Mouse (Mus musculus) stomach, postnatal 0 days (tissue): ENCODE measurements around the gene Slc52a3. TPM values are rescaled to one million over a fixed set of nuclear protein-coding genes. Genes with fewer than 3 reads are reported as not detected.

Source experiments
- ATAC-seq: fragments of 200-750 bp; cut with Nextera tagmentation; 2 replicates; pipeline ENCODE4 v1.8.0; 2017; ENCODE audit not compliant: low FRiP score, low TSS enrichment
- DNase-seq: peaks from one replicate; pipeline ENCODE4 v3.0.0-alpha.2; 2016; ENCODE audit warnings: low spot score
- H3K27ac ChIP-seq: fragments of 300-500 bp; sonication (generic); replicated peaks from 2 replicates; pipeline ENCODE4 v1.5.1; 2014; ENCODE audit warnings: mild to moderate bottlenecking, control low read depth
- H3K27me3 ChIP-seq: fragments of 300-500 bp; sonication (generic); 2 replicates; pipeline ENCODE4 v1.6.1; 2014; ENCODE audit warnings: low read length; ENCODE audit not compliant: control insufficient read depth, insufficient read depth
- H3K36me3 ChIP-seq: fragments of 300-500 bp; sonication (generic); 2 replicates; pipeline ENCODE4 v1.6.1; 2014; ENCODE audit warnings: low read length, mixed read lengths; ENCODE audit not compliant: control insufficient read depth, insufficient read depth
- H3K4me1 ChIP-seq: fragments of 300-500 bp; sonication (generic); replicated peaks from 2 replicates; pipeline ENCODE4 v1.6.1; 2014; ENCODE audit warnings: antibody characterized with exemption; ENCODE audit not compliant: control insufficient read depth, insufficient read depth
- H3K4me2 ChIP-seq: fragments of 300-500 bp; sonication (generic); replicated peaks from 2 replicates; pipeline ENCODE4 v1.6.1; 2014; ENCODE audit warnings: low read depth, mild to moderate bottlenecking, control low read depth, moderate library complexity
- H3K4me3 ChIP-seq: fragments of 300-500 bp; sonication (generic); 2 replicates; pipeline ENCODE4 v1.5.1; 2014; ENCODE audit warnings: low read depth, low read length, control low read depth
- H3K9ac ChIP-seq: fragments of 300-500 bp; sonication (generic); 2 replicates; pipeline ENCODE4 v1.6.1; 2014; ENCODE audit warnings: mild to moderate bottlenecking, low read length, control low read depth, mixed read lengths
- H3K9me3 ChIP-seq: fragments of 300-500 bp; sonication (generic); 2 replicates; pipeline ENCODE4 v1.6.1; 2016; ENCODE audit warnings: low read length; ENCODE audit not compliant: control insufficient read depth
- CTCF ChIP-seq: IDR thresholded peaks from 2 replicates; pipeline ENCODE4 v1.5.1; 2016; ENCODE audit warnings: antibody characterized with exemption, low read depth, mild to moderate bottlenecking, moderate library complexity
- EP300 ChIP-seq: optimal IDR thresholded peaks from 2 replicates; pipeline ENCODE3; 2016; ENCODE audit warnings: antibody characterized with exemption
- WGBS: fragments of 180-500 bp; shearing (Covaris S2); extraction: QIAGEN DNeasy Blood & Tissue Kit; methylation state at CpG from one replicate; pipeline ENCODE4 v1.1.7; 2014; 5-methylcytosine and 5-hydroxymethylcytosine counted together
- polyA plus RNA-seq: library from polyadenylated mRNA; unstranded; fragments of >200 nt; fragmentation: Nextera tagmentation; extraction: Ambion mirVana; gene quantifications from 2 replicates; pipeline ENCODE4 v1.2.1, GENCODE M21; 2015

Slc52a3 gene
- polyA plus RNA-seq, 1 experiment from 2014 or later: 22.2 TPM

DNA sequence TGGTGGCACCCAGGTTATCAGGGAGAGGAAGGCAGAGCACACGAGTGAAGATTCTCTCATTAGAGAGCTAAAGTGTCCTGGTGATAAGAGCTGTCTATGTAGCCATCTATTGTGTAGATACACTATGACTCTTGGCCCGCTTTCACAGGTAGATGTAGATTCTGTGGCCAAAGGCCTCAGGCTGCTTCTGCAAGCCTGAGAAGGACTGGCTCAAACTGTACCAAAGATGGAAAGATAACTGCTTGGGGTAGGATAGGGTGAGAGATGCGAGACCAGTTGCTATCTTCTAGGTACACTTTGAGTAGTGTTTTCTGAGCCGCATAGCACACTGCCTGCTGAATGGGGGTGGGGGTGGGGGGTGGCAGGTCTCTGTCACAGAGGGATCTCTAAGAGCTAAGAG, 2.6 kb downstream of the Slc52a3 start:
- Histone ChIP-seq H3K4me3 (no peak overlapping the region), H3K4me1 (0 out of 2 replicates have a peak, but pooled peaks cover 2% of the 10 kb centered on the region), H3K36me3 (no peaks in the 10 kb centered on the region), H3K9me3 (no peaks in the 10 kb centered on the region), H3K4me2 (no peak overlapping the region), H3K9ac (no peak overlapping the region), H3K27me3 (no peaks in the 10 kb centered on the region), H3K27ac (no peak overlapping the region)
- DNase-seq (no peak), ATAC-seq (no peak)
- TF ChIP-seq EP300 (no peak), CTCF (no peak)
- WGBS: 80% methylated on average over 4 of the region's 4 CpGs

DNA sequence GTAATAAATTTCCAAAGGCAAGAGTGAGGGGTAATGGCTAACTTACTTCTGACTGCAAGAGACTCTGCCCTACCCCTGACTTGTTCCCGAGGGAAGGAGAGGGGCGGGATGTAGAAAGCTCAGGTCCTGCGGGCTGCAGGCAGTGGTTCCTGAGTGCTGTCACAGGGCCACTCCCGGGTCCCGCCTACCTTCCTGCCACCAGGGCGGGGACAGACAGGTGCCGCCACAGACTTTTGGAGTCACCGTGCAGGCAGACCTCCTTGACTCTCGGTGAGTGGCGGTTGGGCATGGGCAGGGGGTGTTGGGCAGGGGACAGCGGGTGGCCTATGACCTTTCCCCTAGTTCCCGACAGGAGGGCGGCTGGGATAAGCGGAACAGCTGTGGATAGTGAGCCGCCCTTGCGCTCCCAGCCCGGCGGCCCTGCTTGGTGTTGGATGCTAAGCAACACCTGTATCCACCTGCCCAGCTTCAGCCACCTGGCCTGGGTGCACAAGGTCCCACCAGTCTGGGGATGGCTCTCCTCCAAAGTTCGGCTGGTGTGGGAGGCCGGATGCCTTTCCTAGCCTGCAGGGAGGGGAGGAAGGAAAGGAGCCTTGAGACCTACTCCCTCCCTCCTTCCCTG, 3.5 kb downstream of the Slc52a3 start:
- WGBS: 11% methylated on average over 20 of the region's 20 CpGs
- peak overlapping the region; percentile 47 for H3K4me2 ChIP-seq
- peak; percentile 54 for ATAC-seq
- no peaks in the 10 kb centered on the region for H3K36me3 ChIP-seq
- TF ChIP-seq CTCF: peak; percentile 22; the same call in 1 of the 2 replicates
- TF ChIP-seq EP300: no peak
- H3K4me1 ChIP-seq: 0 out of 2 replicates have a peak, but pooled peaks cover 2% of the 10 kb centered on the region
- H3K27ac ChIP-seq: no peak overlapping the region
- peak overlapping the region; percentile 25 for H3K4me3 ChIP-seq
- 0 out of 2 replicates have a peak overlapping the region, but pooled peaks have one; percentile 13 for H3K9ac ChIP-seq
- H3K27me3 ChIP-seq: no peaks in the 10 kb centered on the region
- H3K9me3 ChIP-seq: no peaks in the 10 kb centered on the region
- peak; percentile 82 for DNase-seq

DNA sequence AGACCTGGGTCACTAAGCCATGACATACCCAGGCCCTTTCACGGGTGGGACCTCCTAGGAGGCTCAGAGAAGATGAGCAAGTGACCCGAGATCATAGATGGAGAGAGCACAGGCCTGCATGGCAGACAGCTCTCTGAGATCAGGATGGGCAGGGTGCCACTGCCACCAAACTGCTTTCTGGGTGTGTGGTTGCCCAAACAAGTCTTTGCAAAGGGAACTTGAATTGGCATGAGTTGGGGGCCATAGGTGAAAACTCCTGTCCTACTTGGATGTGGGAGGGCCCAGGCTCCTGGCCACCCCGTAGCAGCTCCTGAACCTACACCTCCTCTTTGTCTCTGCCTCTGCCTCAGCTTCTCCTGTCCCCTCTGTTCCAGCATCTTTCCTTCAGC, 4.0 kb downstream of the Slc52a3 start:
- no peaks in the 10 kb centered on the region for H3K27me3 ChIP-seq
- H3K4me2 ChIP-seq: peak overlapping the region; percentile 47
- H3K4me1 ChIP-seq: no peaks in the 10 kb centered on the region
- no peak overlapping the region for H3K27ac ChIP-seq
- no peaks in the 10 kb centered on the region for H3K9me3 ChIP-seq
- H3K36me3 ChIP-seq: no peaks in the 10 kb centered on the region
- TF ChIP-seq CTCF (no peak), EP300 (no peak)
- 51% methylated on average over 3 of the region's 3 CpGs for WGBS
- 0 out of 2 replicates have a peak overlapping the region, but pooled peaks have one; percentile 13 for H3K9ac ChIP-seq
- peak overlapping the region; percentile 25 for H3K4me3 ChIP-seq
- DNase-seq (no peak), ATAC-seq (no peak; the same call in 1 of the 2 replicates)

DNA sequence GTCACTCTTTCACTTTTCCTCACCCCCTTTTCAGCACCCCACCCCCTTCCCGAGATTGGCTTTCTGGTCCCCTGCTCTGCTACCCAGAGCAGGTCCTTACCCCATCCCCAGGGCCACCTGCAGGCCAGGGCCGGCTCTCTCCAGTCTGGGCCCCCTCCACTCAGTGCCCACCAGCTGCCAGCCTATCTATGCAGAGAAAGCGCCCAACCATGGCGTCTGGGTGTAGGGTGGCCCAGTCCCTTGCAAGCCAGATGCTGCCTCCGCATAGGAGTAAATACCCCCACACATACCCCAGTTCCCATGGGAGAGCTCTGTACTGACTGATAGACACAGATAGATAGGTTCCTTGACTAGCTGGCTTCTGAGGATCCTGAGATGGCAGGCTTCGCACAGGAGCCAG, 4.4 kb downstream of the Slc52a3 start:
- DNase-seq (no peak), ATAC-seq (no peak)
- no peak overlapping the region for H3K27ac ChIP-seq
- no peaks in the 10 kb centered on the region for H3K9me3 ChIP-seq
- TF ChIP-seq CTCF (no peak), EP300 (no peak)
- no peak overlapping the region for H3K4me3 ChIP-seq
- H3K4me2 ChIP-seq: no peak overlapping the region
- no peaks in the 10 kb centered on the region for H3K27me3 ChIP-seq
- H3K9ac ChIP-seq: no peak overlapping the region
- no peaks in the 10 kb centered on the region for H3K4me1 ChIP-seq
- H3K36me3 ChIP-seq: no peaks in the 10 kb centered on the region
- 64% methylated on average over 6 of the region's 6 CpGs for WGBS

DNA sequence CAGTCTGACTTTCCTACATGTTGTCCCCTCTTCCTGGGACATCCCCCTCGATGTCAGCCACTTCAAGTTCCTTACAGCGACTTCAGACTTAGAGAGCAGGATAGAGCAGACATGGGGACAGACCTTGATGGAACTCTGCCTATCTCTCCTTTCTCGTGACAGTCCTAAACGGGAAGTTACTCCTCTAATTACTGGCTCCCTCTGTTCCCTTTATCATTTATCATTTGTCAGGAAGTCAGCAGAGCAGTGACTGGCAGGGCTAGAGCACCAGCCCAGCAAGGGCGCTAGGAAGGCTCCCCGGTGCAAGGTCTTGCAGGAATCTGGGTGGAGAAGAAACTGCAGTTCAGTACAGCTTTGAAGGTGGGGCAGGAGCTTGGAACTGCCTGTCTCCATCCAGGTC, 6.2 kb downstream of the Slc52a3 start:
- WGBS: 38% methylated on average over 6 of the region's 6 CpGs

DNA sequence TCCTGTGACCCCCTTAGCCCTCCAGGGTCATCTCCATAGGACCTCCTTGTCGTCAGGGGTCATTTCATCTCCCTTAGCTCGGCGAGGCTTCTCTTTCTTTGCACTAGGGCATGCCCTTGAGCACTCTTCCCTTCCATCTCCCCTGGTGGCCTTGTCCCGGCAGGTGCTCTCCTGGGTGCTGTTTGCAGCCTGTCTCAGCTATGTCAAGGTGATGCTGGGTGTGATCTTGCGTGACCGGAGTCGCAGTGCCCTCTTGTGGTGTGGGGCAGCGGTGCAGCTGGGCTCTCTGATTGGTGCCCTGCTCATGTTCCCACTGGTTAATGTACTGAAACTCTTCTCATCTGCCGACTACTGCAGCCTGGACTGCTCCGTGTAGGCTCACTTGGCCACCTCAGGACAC, 11.5 kb downstream of the Slc52a3 start:
- no peak for TF ChIP-seq EP300
- TF ChIP-seq CTCF: peak; percentile 71
- Histone ChIP-seq H3K36me3 (no peaks in the 10 kb centered on the region), H3K4me2 (no peak overlapping the region), H3K9me3 (no peaks in the 10 kb centered on the region), H3K9ac (no peak overlapping the region), H3K27ac (no peak overlapping the region), H3K4me1 (no peaks in the 10 kb centered on the region), H3K4me3 (no peak overlapping the region), H3K27me3 (no peaks in the 10 kb centered on the region)
- no peak for ATAC-seq
- DNase-seq: peak; percentile 43
- 49% methylated on average over 10 of the region's 10 CpGs for WGBS

More for the DNA sequence above, 6.2 kb downstream of the Slc52a3 start:
- no peak for DNase-seq
- no peak for TF ChIP-seq CTCF
- no peak for TF ChIP-seq EP300
- no peak overlapping the region for H3K9ac ChIP-seq
- H3K4me1 ChIP-seq: no peaks in the 10 kb centered on the region
- H3K4me3 ChIP-seq: no peak overlapping the region
- ATAC-seq: no peak
- H3K9me3 ChIP-seq: no peaks in the 10 kb centered on the region
- no peaks in the 10 kb centered on the region for H3K27me3 ChIP-seq
- H3K4me2 ChIP-seq: no peak overlapping the region
- no peak overlapping the region for H3K27ac ChIP-seq
- no peaks in the 10 kb centered on the region for H3K36me3 ChIP-seq
